Mouse (Mus musculus): ENCODE measurements around the gene Fam131c. TPM values are rescaled to one million over a fixed set of nuclear protein-coding genes. Genes with fewer than 3 reads are reported as not detected.

The Fam131c gene
- polyA plus RNA-seq, 1 experiment from 2014 or later, result 3.0 TPM

DNA sequence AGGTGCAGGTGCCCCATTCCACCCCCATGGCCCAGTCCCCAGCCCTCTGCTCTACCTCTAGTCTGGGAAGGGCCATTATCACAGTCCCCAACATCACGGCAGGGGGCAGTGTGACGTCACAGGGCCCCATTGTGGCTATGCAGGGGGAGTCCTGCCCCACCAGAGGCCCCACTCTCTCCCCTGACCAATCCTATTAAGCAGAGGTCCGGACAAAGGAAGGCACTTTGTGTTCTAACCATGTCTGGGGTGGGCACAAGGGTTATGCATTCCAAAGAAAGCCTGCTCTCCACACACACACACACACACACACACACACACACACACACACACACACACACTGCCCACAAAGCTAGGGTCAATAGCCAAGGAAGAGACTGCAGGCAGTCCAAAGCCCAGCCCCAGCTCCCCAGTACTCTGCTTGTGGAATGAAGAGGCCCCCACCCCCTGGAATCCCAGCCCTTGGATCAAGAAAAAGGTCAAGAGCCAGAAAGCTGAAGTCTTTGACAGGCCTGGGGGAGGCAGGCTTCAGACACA, 32.7 kb upstream of the Fam131c start:
- Histone ChIP-seq H3K27me3 (ENCODE audit: insufficient read depth, low read length) (no peaks in the 10 kb centered on the region), H3K9me3 (ENCODE audit: low read length) (no peaks in the 10 kb centered on the region), H3K9ac (replicated peaks; ENCODE audit: low read length) (no peak overlapping the region), H3K4me3 (ENCODE audit: low read length) (no peak overlapping the region), H3K27ac (ENCODE audit: low read length) (peak overlapping the region; percentile 60), H3K4me1 (ENCODE audit: insufficient read depth, low read length) (peaks cover 40% of the 10 kb centered on the region), H3K4me2 (replicated peaks; ENCODE audit: low read depth, low read length) (no peak overlapping the region), H3K36me3 (ENCODE audit: insufficient read depth, low read length) (no peaks in the 10 kb centered on the region)
- 30% methylated on average over 3 of the region's 3 CpGs for WGBS
- ATAC-seq (ENCODE audit: low FRiP score, low TSS enrichment), result peak; percentile 11; the same call in 1 of the 2 replicates

DNA sequence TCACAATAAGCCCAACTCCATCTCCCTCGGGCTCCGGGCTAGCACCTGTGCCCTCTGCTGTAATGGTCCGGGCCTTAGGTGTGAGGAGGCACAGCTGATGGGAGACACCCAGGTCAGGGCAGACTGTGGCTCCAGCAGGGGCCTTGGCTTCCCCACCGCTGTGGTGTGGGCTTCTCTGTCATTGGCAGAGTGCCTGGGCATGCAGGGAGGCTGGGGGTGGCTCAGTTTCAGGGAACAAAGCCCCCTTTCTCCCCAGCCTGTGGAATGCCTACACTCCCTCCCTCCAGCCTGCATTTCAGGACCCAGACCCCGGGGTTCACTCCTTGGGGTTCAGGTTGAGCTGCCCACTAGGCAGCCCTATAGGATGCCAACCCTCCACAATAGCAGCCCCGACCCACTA, 31.8 kb upstream of the Fam131c start:
- H3K4me3 ChIP-seq (ENCODE audit: low read length), result no peak overlapping the region
- WGBS, result 65% methylated on average over 6 of the region's 6 CpGs

DNA sequence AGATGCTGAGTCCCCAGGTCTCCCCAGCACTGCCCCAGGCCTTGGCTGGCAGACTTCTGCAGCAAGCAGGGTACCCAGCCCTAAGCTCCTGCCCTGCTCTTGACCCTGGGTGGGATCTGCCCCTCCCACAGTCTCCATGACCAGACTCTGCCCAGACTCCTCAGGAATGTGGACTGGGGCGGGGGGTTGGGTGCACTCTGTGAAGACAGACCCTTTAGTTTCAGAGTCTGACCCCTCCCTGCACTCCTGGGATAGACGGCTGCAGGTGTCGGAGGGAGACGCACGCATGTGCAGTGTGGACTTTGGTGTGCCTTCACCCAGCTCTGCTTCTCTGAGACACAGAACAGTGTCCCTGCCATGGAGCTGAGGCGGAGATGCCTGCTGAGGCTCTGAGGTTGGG, 30.0 kb upstream of the Fam131c start:
- Histone ChIP-seq H3K4me2 (replicated peaks; ENCODE audit: low read depth, low read length) (no peak overlapping the region), H3K27me3 (ENCODE audit: insufficient read depth, low read length) (no peaks in the 10 kb centered on the region), H3K9ac (replicated peaks; ENCODE audit: low read length) (no peak overlapping the region), H3K27ac (ENCODE audit: low read length) (peak overlapping the region; percentile 48), H3K4me3 (ENCODE audit: low read length) (no peak overlapping the region), H3K36me3 (ENCODE audit: insufficient read depth, low read length) (no peaks in the 10 kb centered on the region), H3K4me1 (ENCODE audit: insufficient read depth, low read length) (peaks cover 43% of the 10 kb centered on the region), H3K9me3 (ENCODE audit: low read length) (no peaks in the 10 kb centered on the region)
- 16% methylated on average over 6 of the region's 6 CpGs for WGBS
- peak; percentile 69 for ATAC-seq (ENCODE audit: low FRiP score, low TSS enrichment)

More for the DNA sequence above, 31.8 kb upstream of the Fam131c start:
- Histone ChIP-seq H3K27me3 (ENCODE audit: insufficient read depth, low read length) (no peaks in the 10 kb centered on the region), H3K27ac (ENCODE audit: low read length) (no peak overlapping the region; the same call in 1 of the 2 replicates), H3K4me1 (ENCODE audit: insufficient read depth, low read length) (peaks cover 43% of the 10 kb centered on the region), H3K9ac (replicated peaks; ENCODE audit: low read length) (no peak overlapping the region), H3K36me3 (ENCODE audit: insufficient read depth, low read length) (no peaks in the 10 kb centered on the region), H3K4me2 (replicated peaks; ENCODE audit: low read depth, low read length) (no peak overlapping the region), H3K9me3 (ENCODE audit: low read length) (no peaks in the 10 kb centered on the region)
- ATAC-seq (ENCODE audit: low FRiP score, low TSS enrichment), result no peak

DNA sequence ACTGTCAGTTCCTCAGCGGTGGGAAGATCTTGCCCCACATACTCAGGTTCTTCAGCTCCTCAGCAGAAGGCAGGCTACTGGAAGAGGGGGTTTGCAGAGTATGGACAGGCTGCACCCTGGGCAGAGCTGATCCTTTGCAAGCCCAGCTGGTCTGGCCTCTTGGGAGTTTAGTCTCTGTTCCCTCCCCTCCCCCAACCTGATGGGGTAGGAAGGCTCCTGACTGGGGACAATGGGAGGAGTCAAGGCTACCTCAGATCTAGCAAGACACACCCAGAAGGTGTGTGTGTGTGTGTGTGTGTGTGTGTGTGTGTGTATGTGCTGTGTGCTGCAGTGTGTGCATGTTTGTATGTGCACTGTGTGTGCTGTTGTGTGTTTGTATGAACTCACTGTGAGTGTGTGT, 29.2 kb upstream of the Fam131c start:
- WGBS, result 18% methylated on average over 1 of the region's 1 CpGs
- no peak for ATAC-seq (ENCODE audit: low FRiP score, low TSS enrichment)
- peaks cover 43% of the 10 kb centered on the region for H3K4me1 ChIP-seq (ENCODE audit: insufficient read depth, low read length)

DNA sequence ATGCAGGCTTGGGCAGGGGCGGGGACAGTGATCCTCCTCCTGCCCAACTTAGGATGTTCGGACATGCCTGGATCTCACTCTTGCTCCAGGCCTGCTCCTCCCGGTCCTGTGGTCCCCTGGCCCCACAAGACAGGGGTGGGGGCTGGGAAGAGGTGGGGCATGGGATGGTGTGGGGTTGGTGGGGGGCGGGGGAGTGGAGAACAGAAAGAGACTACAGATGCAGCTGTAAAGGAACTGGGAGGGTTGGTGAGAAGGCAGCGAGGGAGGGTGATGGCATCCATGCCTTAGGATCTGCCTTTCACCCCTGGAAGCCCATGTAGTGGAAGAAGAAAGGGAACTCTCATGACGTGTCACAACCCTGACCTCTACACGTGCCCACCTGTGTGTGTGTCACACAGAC, 26.5 kb upstream of the Fam131c start:
- Histone ChIP-seq H3K9ac (replicated peaks; ENCODE audit: low read length) (no peak overlapping the region), H3K36me3 (ENCODE audit: insufficient read depth, low read length) (no peaks in the 10 kb centered on the region), H3K4me2 (replicated peaks; ENCODE audit: low read depth, low read length) (no peak overlapping the region), H3K27me3 (ENCODE audit: insufficient read depth, low read length) (no peaks in the 10 kb centered on the region), H3K4me1 (ENCODE audit: insufficient read depth, low read length) (peaks cover 30% of the 10 kb centered on the region), H3K4me3 (ENCODE audit: low read length) (no peak overlapping the region), H3K27ac (ENCODE audit: low read length) (no peak overlapping the region), H3K9me3 (ENCODE audit: low read length) (no peaks in the 10 kb centered on the region)
- 53% methylated on average over 7 of the region's 7 CpGs for WGBS
- no peak for ATAC-seq (ENCODE audit: low FRiP score, low TSS enrichment)

More for the DNA sequence above, 29.2 kb upstream of the Fam131c start:
- Histone ChIP-seq H3K27ac (ENCODE audit: low read length) (peak overlapping the region; percentile 48; the same call in 1 of the 2 replicates), H3K4me3 (ENCODE audit: low read length) (no peak overlapping the region), H3K9me3 (ENCODE audit: low read length) (no peaks in the 10 kb centered on the region), H3K27me3 (ENCODE audit: insufficient read depth, low read length) (no peaks in the 10 kb centered on the region), H3K9ac (replicated peaks; ENCODE audit: low read length) (no peak overlapping the region), H3K36me3 (ENCODE audit: insufficient read depth, low read length) (no peaks in the 10 kb centered on the region), H3K4me2 (replicated peaks; ENCODE audit: low read depth, low read length) (no peak overlapping the region)

DNA sequence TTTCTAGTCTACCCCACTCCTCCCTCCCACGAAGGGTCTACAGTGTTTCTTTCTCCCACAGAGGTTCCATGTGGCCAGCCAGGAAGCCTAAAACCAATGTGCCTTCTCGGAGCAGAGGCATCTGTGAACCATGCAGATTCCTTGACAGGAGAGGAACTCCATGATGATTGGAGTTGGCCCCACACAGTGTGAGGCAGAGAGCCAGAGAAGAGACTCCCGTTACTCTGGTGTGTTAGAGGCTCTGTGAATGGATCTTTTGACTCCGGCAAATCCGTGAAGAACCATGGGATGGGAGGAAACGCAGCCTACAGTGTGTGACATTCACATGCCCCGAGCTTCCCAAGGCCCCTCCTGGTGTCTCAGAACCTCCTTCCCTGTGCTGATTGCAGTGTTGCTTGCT, 24.5 kb upstream of the Fam131c start:
- Histone ChIP-seq H3K27me3 (ENCODE audit: insufficient read depth, low read length) (no peaks in the 10 kb centered on the region), H3K4me2 (replicated peaks; ENCODE audit: low read depth, low read length) (no peak overlapping the region), H3K4me3 (ENCODE audit: low read length) (no peak overlapping the region), H3K36me3 (ENCODE audit: insufficient read depth, low read length) (no peaks in the 10 kb centered on the region), H3K4me1 (ENCODE audit: insufficient read depth, low read length) (peaks cover 26% of the 10 kb centered on the region), H3K9me3 (ENCODE audit: low read length) (no peaks in the 10 kb centered on the region), H3K9ac (replicated peaks; ENCODE audit: low read length) (no peak overlapping the region), H3K27ac (ENCODE audit: low read length) (no peak overlapping the region)
- ATAC-seq (ENCODE audit: low FRiP score, low TSS enrichment), result no peak
- 69% methylated on average over 7 of the region's 7 CpGs for WGBS

DNA sequence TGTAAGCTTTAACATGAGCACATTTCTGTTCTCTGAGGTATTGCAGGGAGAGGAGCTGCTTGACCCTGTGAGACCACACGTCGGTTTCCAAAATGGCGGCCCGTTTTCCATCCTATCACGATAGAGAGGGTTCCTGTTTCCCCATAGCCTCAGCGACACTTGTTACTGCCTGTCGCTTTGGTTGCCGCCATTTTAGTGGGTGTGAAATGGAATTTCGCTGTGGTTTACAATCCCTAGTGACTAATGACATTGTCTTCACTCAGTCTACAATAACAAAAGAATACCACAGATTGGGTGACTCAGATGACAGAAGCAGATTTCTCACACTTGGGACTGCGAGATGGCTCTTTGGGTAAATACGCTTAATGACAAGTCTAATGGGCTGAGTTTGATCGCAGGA, 22.8 kb upstream of the Fam131c start:
- H3K4me3 ChIP-seq (ENCODE audit: low read length), result no peak overlapping the region
- WGBS, result 83% methylated on average over 12 of the region's 12 CpGs
- ATAC-seq (ENCODE audit: low FRiP score, low TSS enrichment), result no peak

DNA sequence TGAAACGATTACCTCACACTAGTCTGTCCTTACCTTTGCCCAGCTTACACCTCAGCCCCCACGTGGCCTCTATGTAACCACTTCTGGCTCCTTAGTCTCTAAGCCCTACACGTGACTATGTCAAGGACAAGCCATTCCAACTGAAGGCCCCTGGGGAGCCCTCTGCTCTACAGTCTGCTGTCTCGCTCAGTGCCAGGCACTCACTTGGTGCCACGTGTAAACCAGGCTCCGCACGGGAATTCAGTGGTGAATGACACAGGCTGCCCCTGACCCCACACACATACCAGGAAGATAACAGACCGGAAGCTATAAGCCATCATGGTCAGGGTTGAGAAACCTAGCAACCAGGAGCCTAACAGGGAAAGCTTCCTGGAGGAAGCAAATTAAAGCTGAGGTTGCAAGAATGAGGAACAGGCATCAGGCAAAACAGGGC, 20.6 kb upstream of the Fam131c start:
- 57% methylated on average over 8 of the region's 8 CpGs for WGBS
- peaks cover 22% of the 10 kb centered on the region for H3K4me1 ChIP-seq (ENCODE audit: insufficient read depth, low read length)
- H3K9me3 ChIP-seq (ENCODE audit: low read length), result no peaks in the 10 kb centered on the region
- H3K4me3 ChIP-seq (ENCODE audit: low read length), result no peak overlapping the region
- no peaks in the 10 kb centered on the region for H3K36me3 ChIP-seq (ENCODE audit: insufficient read depth, low read length)
- no peak overlapping the region for H3K4me2 ChIP-seq (replicated peaks; ENCODE audit: low read depth, low read length)
- no peak overlapping the region for H3K27ac ChIP-seq (ENCODE audit: low read length)
- ATAC-seq (ENCODE audit: low FRiP score, low TSS enrichment), result no peak; the same call in 1 of the 2 replicates
- H3K9ac ChIP-seq (replicated peaks; ENCODE audit: low read length), result no peak overlapping the region
- no peaks in the 10 kb centered on the region for H3K27me3 ChIP-seq (ENCODE audit: insufficient read depth, low read length)

More for the DNA sequence above, 22.8 kb upstream of the Fam131c start:
- Histone ChIP-seq H3K36me3 (ENCODE audit: insufficient read depth, low read length) (no peaks in the 10 kb centered on the region), H3K27ac (ENCODE audit: low read length) (no peak overlapping the region), H3K9me3 (ENCODE audit: low read length) (no peaks in the 10 kb centered on the region), H3K4me1 (ENCODE audit: insufficient read depth, low read length) (peaks cover 18% of the 10 kb centered on the region), H3K9ac (replicated peaks; ENCODE audit: low read length) (no peak overlapping the region), H3K27me3 (ENCODE audit: insufficient read depth, low read length) (no peaks in the 10 kb centered on the region), H3K4me2 (replicated peaks; ENCODE audit: low read depth, low read length) (no peak overlapping the region)

DNA sequence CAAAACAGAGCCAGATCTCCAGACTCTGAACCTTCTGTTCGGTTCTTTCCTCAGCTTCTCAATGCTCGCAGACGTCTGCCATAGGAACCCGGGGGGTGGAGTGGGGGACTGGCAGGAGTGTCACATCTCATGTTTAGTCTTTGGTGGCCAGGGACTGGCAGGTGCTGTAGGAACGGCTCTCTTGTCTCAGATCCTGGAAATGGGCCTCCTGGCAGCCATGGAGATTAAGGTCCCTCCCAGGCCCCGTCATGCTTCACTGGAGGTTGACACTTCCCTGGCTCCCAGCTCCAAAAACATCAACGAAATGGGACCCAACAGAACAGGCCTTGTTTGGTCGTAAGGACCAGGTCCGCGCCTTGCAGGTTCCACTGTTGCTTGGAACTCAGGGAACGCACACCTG, 19.4 kb upstream of the Fam131c start:
- Histone ChIP-seq H3K4me2 (replicated peaks; ENCODE audit: low read depth, low read length) (no peak overlapping the region), H3K27me3 (ENCODE audit: insufficient read depth, low read length) (no peaks in the 10 kb centered on the region), H3K4me3 (ENCODE audit: low read length) (no peak overlapping the region), H3K9me3 (ENCODE audit: low read length) (no peaks in the 10 kb centered on the region), H3K36me3 (ENCODE audit: insufficient read depth, low read length) (no peaks in the 10 kb centered on the region), H3K4me1 (ENCODE audit: insufficient read depth, low read length) (peaks cover 32% of the 10 kb centered on the region), H3K27ac (ENCODE audit: low read length) (no peak overlapping the region), H3K9ac (replicated peaks; ENCODE audit: low read length) (no peak overlapping the region)
- ATAC-seq (ENCODE audit: low FRiP score, low TSS enrichment), result no peak
- WGBS, result 42% methylated on average over 11 of the region's 11 CpGs

DNA sequence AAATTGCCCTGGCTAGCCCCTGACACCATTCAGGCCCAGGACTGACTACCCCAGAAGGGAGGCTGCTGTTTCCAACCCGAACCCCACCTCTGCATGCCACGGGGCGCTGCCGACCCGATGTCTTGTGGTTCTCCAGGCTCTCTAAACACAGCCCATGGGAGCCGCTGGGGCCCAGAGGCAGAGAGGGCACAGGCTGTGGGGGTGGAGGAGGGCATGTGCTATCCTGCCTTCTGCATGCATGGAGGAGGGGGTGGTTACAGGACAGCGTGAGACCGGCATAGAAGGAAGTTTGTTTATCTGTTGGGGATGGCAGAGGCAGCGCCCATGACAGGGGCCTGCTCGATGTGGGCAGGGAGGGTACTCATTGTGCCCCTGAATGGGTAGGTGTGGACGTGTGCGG, 18.0 kb upstream of the Fam131c start:
- peaks cover 38% of the 10 kb centered on the region for H3K4me1 ChIP-seq (ENCODE audit: insufficient read depth, low read length)
- H3K4me2 ChIP-seq (replicated peaks; ENCODE audit: low read depth, low read length), result no peak overlapping the region
- 72% methylated on average over 12 of the region's 12 CpGs for WGBS
- no peak overlapping the region for H3K4me3 ChIP-seq (ENCODE audit: low read length)
- H3K9ac ChIP-seq (replicated peaks; ENCODE audit: low read length), result no peak overlapping the region
- no peaks in the 10 kb centered on the region for H3K27me3 ChIP-seq (ENCODE audit: insufficient read depth, low read length)
- 0 out of 2 replicates have a peak, but pooled peaks have one; percentile 16 for ATAC-seq (ENCODE audit: low FRiP score, low TSS enrichment)
- no peak overlapping the region for H3K27ac ChIP-seq (ENCODE audit: low read length)
- H3K36me3 ChIP-seq (ENCODE audit: insufficient read depth, low read length), result no peaks in the 10 kb centered on the region
- H3K9me3 ChIP-seq (ENCODE audit: low read length), result no peaks in the 10 kb centered on the region

Data from kidney, embryonic 16.5 days (tissue).